Mouse (Mus musculus) forelimb bud, embryonic 11.5 days (tissue): ENCODE data around the gene Pnpla6.
"Not testable (repeated sequence)": the region's sequence is repeated elsewhere in the genome, so short reads cannot be mapped to it uniquely, and the experiment has no call there.

Source experiments
- DNase-seq: peaks from one replicate; pipeline ENCODE4 v3.0.0-alpha.2; 2012; ENCODE audit warnings: low read depth, low spot score

Pnpla6 gene

DNA sequence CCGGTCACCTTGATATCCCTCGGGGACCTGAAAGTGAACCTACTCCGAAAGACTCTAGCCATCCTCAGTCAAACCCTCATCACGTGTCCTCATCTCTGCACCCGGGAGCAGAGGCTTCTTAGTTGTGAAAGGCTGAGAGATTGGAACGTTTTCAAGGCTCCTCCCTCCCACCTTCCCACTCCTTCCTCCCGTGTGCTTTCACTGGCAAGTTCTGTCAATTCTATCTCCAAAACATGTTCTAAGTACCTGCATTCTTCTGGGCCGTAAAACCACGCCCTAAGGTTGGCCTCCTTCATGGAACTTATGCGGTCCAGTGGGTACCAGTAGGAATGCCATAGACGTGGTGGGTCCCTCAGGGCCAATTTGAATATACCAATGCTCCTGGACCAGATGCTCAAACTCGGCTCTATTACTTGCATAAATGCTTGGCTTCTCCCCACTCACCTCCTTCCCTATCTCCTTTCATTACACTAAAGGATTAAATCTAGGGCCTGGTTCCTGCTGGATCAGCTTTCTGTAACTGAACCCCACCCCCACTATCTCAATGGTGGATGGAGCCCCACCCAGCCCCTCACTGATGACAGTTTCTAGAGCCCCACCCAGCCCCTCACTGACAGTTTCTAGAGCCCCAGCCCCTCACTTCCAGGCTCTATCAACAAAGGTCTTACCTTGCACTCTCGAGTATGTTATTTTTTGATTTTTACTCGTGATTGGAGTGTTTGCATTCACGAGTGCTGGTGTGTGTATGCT is 61.2 kb downstream of the Pnpla6 start:
- DNase-seq = no peak

DNA sequence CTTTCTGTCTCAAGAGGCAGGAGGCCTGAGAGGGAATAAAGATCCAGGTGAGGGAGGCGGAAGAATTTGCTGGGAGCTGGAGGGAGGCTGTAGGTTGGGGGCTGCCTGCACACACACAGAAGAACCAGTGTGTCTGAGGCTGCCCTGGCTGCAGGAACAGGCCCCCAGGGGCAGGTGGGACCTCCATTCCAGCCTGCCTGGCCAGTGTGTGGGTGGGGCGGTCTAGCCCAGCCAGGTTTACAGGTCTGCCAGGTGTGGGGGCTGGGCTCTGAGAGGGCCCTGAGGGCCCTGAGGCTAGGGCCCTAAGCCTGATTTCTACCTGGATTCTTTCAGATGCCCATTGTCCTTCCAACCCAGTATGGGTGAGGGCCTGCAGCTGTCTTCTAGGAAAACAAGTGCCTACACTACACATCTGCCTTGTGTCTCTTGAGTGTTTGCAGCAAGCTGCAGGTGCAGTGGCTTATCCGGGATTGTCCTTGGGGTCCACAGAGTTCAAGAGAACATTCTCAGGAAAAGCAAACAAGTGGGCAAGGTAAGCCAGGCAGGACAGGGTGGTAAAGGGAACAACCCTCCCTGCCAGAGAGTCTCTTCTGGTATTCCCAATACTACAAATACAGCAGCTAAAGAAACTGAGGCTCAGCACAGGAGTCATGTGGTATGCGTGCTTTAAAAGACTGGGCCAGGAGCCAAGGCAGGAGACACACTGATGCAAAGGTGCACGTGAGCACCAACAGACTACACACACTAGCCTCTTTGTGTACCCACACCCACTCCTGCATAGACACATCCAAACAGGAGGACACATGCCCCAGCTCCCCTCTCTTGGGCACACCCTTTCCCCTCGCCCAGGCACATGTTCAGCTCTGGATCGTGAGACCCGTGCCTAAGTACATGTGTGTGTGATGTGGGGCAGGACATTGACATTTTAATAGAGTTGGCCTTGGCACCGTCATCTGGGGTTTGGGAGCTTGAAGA is 64.5 kb downstream of the Pnpla6 start:
- no peak for DNase-seq

GRCm38 (mm10) chr8:3581961-3582360 is 66.8 kb downstream of the Pnpla6 start:
- not testable (repeated sequence) for DNase-seq

GRCm38 (mm10) chr8:3586452-3586851 is 71.3 kb downstream of the Pnpla6 start:
- DNase-seq = no peak

- no peak for DNase-seq
Measured at GRCm38 (mm10) chr8:3586993-3587390, 71.8 kb downstream of the Pnpla6 start, which contains the start of gene Camsap3. Camsap3 (plus strand) TSS chr8:3587293.

GRCm38 (mm10) chr8:3587391-3588257 is 72.4 kb downstream of the Pnpla6 start:
- DNase-seq = peak; percentile 65

DNA sequence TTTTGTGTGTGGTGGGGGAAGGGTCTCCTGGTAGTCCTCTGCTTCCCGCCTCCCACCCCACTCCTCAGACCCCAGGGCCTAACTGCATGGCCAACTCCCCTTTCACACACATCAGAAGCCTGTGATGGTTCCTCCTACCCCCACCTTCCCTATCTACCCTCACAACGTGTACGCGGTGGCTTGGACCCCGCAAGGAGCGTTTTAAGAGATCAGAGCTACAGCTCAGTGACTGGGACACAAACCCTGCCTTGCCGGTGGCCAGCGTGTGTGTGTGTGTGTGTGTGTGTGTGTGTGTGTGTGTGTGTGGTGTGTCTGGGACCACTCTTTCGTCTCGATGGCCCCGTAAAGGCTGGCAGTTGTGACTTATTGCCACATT is 73.1 kb downstream of the Pnpla6 start:
- DNase-seq = no peak

- DNase-seq = no peak
Measured at GRCm38 (mm10) chr8:3593470-3593869, 78.3 kb downstream of the Pnpla6 start.
